Mouse (Mus musculus) midbrain, embryonic 11.5 days (tissue): ENCODE measurements around the gene Pik3r2. TPM values are rescaled to one million over a fixed set of nuclear protein-coding genes. Genes with fewer than 3 reads are reported as not detected.
A peak's percentile ranks its signal among the peaks of the same experiment; 100 is the strongest.

ENCODE experiments used
- ATAC-seq: fragments of 200-750 bp; cut with Nextera tagmentation; 2 replicates; pipeline ENCODE4 v1.8.0; 2017; ENCODE audit warnings: moderate TSS enrichment, moderate library complexity; ENCODE audit not compliant: low FRiP score
- DNase-seq: peaks from one replicate; pipeline ENCODE4 v3.0.0; 2015; ENCODE audit warnings: low spot score; ENCODE audit errors: missing footprints
- H3K27ac ChIP-seq: fragments of 300-500 bp; sonication (generic); 2 replicates; pipeline ENCODE4 v1.5.1; 2014; ENCODE audit warnings: low read depth, low read length
- H3K27me3 ChIP-seq: fragments of 300-500 bp; sonication (generic); 2 replicates; pipeline ENCODE4 v1.6.1; 2014; ENCODE audit warnings: mild to moderate bottlenecking, low read length, moderate library complexity, mixed read lengths; ENCODE audit not compliant: control insufficient read depth, insufficient read depth
- H3K36me3 ChIP-seq: fragments of 300-500 bp; sonication (generic); 2 replicates; pipeline ENCODE4 v1.6.1; 2014; ENCODE audit warnings: mild to moderate bottlenecking, low read length, moderate library complexity, mixed read lengths; ENCODE audit not compliant: control insufficient read depth, insufficient read depth
- H3K4me1 ChIP-seq: fragments of 300-500 bp; sonication (generic); 2 replicates; pipeline ENCODE4 v1.6.1; 2014; ENCODE audit warnings: low read length; ENCODE audit not compliant: control insufficient read depth, insufficient read depth
- H3K4me2 ChIP-seq: fragments of 300-500 bp; sonication (generic); 2 replicates; pipeline ENCODE4 v1.6.1; 2014; ENCODE audit warnings: mild to moderate bottlenecking, moderate library complexity
- H3K4me3 ChIP-seq: fragments of 300-500 bp; sonication (generic); 2 replicates; pipeline ENCODE4 v1.5.1; 2014; ENCODE audit warnings: low read depth, low read length
- H3K9ac ChIP-seq: fragments of 300-500 bp; sonication (generic); 2 replicates; pipeline ENCODE4 v1.6.1; 2014; ENCODE audit warnings: low read length
- H3K9me3 ChIP-seq: fragments of 300-500 bp; sonication (generic); 2 replicates; pipeline ENCODE4 v1.6.1; 2016; ENCODE audit warnings: low read length; ENCODE audit not compliant: control insufficient read depth
- WGBS: fragments of 180-500 bp; shearing (Covaris S2); extraction: QIAGEN DNeasy Blood & Tissue Kit; methylation state at CpG from one replicate; pipeline ENCODE4 v1.1.7; 2014; 5-methylcytosine and 5-hydroxymethylcytosine counted together
- polyA plus RNA-seq: library from polyadenylated mRNA; unstranded; fragments of >200 nt; fragmentation: Nextera tagmentation; extraction: Ambion mirVana; gene quantifications from 2 replicates; pipeline ENCODE4 v1.2.1, GENCODE M21; 2014

The Pik3r2 gene
- polyA plus RNA-seq, 1 experiment from 2014 or later, result 30.2 TPM

DNA sequence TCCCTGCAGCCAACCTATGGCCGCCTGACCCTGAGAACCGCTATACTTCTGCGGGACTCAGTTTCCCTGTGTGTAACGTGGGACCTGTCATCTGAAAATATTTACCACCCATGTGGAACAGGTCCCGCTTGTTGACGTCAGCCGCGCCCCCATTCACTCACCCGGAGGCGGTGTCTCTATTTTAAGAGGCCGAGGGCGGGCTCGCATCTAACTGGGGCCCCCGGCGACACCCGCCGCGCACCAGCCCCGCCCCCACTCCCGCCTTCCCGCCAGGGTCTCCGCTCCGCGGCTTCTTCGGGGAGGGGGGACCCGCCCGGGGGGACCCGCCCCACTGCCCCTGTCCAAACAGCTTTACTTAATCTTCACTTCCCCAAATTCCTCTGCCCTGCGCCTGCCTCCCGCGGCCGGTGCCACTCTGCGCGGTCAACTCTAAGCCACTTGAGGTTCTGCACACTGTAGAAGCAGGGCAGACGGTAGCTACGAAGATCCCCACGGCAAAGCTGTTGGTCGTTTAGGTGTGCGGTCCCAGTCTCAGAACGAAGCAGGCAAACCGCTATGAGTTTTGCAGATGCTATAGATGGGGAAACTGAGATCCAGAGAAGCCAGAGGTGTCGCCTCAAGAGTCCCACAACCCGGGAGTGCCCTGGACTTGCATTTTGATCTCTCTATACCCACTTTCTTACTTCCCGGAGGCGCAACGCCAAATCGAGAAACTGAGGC is 27.4 kb upstream of the Pik3r2 start:
- peaks cover 6% of the 10 kb centered on the region for H3K4me1 ChIP-seq
- H3K27me3 ChIP-seq, result peaks cover 37% of the 10 kb centered on the region
- H3K9ac ChIP-seq, result no peak overlapping the region
- WGBS, result 1% methylated on average over 47 of the region's 47 CpGs
- H3K9me3 ChIP-seq, result no peaks in the 10 kb centered on the region
- ATAC-seq (no peak), DNase-seq (peak; percentile 86)
- H3K4me2 ChIP-seq, result peak overlapping the region; percentile 69
- H3K27ac ChIP-seq, result no peak overlapping the region
- no peaks in the 10 kb centered on the region for H3K36me3 ChIP-seq
- peak overlapping the region; percentile 41 for H3K4me3 ChIP-seq

DNA sequence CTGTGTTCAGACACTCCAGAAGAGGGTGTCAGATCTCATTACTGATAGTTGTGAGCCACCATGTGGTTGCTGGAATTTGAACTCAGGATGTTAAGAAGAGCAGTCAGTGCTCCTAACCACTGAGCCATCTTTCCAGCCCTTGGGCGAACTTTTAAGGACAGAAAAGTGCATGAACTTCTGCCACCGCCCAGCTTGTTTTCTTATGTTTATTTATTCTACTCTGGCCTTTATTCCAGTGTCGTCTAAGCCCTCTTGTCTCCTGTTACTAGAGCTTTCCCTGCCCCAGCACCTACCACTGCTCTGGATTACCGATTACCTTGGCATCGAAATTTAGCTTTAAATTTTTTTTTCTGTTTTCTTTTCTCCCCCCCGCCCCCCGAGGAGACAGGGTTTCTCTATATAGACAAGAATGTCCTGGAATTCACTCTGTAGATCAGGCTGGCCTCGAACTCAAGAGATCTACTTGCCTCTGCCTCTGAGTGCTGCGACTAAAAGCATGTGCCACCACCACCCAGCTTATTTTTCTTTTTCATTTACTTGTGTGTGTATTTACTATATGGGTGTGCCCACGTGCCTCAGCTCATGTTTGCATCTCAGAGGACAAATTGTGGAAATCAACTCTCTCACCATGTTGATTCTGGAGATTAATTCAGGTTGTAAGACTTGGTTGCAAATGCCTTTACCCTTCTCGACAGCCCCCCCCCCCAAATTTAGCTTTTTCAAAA is 26.4 kb upstream of the Pik3r2 start:
- Histone ChIP-seq H3K36me3 (no peaks in the 10 kb centered on the region), H3K9me3 (no peaks in the 10 kb centered on the region), H3K27ac (no peak overlapping the region), H3K4me1 (peaks cover 8% of the 10 kb centered on the region), H3K4me3 (no peak overlapping the region), H3K4me2 (no peak overlapping the region), H3K9ac (no peak overlapping the region), H3K27me3 (peaks cover 46% of the 10 kb centered on the region)
- ATAC-seq (no peak), DNase-seq (peak; percentile 82)
- WGBS, result 70% methylated on average over 11 of the region's 11 CpGs

DNA sequence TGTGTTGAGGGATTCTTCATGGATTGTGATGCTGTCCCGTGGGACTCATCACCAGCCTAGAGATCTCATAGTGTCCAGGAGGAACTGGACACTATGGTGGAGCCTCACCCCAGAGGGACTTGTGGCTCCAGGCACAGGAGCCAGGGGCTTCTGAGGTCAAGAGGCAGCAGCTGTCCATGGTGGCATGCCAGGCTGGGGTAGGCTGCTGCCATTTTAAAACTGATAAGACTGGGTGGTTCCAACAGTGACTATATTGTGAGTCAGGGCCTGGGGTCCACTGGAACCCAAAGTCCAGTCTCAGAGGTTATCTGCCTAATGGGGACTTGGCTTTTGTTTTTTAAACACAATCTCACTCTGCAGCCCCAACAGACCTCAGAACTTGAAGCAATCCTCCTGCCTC is 25.3 kb upstream of the Pik3r2 start:
- WGBS, result 93% methylated on average over 1 of the region's 1 CpGs
- Histone ChIP-seq H3K9me3 (no peaks in the 10 kb centered on the region), H3K36me3 (no peaks in the 10 kb centered on the region), H3K4me1 (peaks cover 11% of the 10 kb centered on the region), H3K27me3 (peaks cover 52% of the 10 kb centered on the region), H3K4me3 (no peak overlapping the region), H3K4me2 (no peak overlapping the region), H3K27ac (no peak overlapping the region), H3K9ac (no peak overlapping the region)
- DNase-seq (peak; percentile 81), ATAC-seq (no peak)

DNA sequence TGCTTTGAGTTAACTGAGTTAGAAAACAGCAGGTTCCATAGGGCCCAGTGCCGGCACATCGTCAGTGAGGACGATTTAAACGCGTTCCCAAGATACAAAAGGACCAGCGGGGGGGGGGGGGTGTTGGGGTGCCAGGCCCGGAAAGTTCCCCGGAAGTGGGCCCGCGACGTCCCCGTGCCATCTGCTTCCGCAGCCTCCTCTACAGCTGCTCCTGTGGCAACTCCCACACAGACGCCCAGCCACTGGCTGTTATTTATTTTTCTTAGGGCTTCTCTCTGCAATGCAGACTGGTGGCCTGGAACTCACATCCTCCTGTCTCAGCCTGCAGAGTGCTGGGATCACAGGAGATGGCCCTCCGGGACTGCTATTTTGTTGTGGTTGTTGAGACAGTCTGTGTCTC is 24.6 kb upstream of the Pik3r2 start:
- DNase-seq (peak; percentile 81), ATAC-seq (no peak)
- H3K4me1 ChIP-seq, result peaks cover 15% of the 10 kb centered on the region
- H3K27ac ChIP-seq, result no peak overlapping the region
- H3K4me2 ChIP-seq, result no peak overlapping the region
- H3K27me3 ChIP-seq, result peaks cover 52% of the 10 kb centered on the region
- H3K4me3 ChIP-seq, result no peak overlapping the region
- H3K36me3 ChIP-seq, result no peaks in the 10 kb centered on the region
- H3K9me3 ChIP-seq, result no peaks in the 10 kb centered on the region
- H3K9ac ChIP-seq, result no peak overlapping the region
- 30% methylated on average over 15 of the region's 15 CpGs for WGBS

DNA sequence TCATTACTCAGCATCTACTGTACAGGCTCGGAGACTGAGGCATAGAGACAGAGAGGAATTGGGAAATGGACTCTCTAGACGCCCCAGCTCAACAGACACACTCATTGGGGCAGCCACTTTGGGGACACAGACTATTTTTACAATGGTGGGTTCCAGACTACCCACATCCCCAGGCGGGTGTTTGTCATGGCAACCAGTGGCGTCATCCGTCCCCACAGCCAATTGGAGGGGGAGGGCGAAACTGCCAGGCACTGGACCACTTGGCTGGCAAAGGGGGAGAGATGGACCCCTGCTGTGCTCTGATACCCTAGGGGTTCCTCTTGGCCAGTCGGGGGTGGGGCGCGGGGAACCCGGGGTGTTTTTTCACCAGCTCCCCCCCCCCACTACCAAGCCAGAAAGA is 24.1 kb upstream of the Pik3r2 start:
- DNase-seq (no peak), ATAC-seq (no peak)
- Histone ChIP-seq H3K9ac (no peak overlapping the region), H3K27me3 (peaks cover 49% of the 10 kb centered on the region), H3K4me3 (no peak overlapping the region), H3K4me2 (no peak overlapping the region), H3K9me3 (no peaks in the 10 kb centered on the region), H3K36me3 (no peaks in the 10 kb centered on the region), H3K27ac (no peak overlapping the region), H3K4me1 (peaks cover 15% of the 10 kb centered on the region)
- 47% methylated on average over 10 of the region's 10 CpGs for WGBS

DNA sequence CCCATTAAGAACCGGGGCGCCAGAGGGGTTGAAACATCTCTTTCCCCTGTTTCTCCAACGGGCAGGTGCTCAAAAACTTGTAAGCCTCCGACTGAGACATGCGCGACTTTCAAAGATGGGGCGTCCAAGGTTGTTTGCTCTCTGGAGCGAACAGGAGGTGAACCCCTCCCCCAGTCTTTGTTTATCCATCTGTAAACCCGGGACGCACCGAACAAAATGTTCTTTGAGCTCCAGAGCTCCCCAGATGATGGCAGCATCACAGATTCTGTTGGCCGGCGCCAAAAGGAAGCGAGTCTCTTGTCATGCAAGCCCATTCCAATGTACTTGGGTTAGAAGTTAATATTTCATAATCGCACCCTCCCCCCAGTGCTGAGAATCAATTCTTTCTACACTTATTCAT is 21.8 kb upstream of the Pik3r2 start:
- 15% methylated on average over 15 of the region's 15 CpGs for WGBS
- Histone ChIP-seq H3K4me2 (peak overlapping the region; percentile 82), H3K4me1 (peaks cover 9% of the 10 kb centered on the region), H3K27ac (no peak overlapping the region), H3K9ac (no peak overlapping the region), H3K9me3 (no peaks in the 10 kb centered on the region), H3K4me3 (peak overlapping the region; percentile 47; the same call in 1 of the 2 replicates), H3K36me3 (no peaks in the 10 kb centered on the region), H3K27me3 (peaks cover 32% of the 10 kb centered on the region)
- DNase-seq (no peak), ATAC-seq (no peak)

DNA sequence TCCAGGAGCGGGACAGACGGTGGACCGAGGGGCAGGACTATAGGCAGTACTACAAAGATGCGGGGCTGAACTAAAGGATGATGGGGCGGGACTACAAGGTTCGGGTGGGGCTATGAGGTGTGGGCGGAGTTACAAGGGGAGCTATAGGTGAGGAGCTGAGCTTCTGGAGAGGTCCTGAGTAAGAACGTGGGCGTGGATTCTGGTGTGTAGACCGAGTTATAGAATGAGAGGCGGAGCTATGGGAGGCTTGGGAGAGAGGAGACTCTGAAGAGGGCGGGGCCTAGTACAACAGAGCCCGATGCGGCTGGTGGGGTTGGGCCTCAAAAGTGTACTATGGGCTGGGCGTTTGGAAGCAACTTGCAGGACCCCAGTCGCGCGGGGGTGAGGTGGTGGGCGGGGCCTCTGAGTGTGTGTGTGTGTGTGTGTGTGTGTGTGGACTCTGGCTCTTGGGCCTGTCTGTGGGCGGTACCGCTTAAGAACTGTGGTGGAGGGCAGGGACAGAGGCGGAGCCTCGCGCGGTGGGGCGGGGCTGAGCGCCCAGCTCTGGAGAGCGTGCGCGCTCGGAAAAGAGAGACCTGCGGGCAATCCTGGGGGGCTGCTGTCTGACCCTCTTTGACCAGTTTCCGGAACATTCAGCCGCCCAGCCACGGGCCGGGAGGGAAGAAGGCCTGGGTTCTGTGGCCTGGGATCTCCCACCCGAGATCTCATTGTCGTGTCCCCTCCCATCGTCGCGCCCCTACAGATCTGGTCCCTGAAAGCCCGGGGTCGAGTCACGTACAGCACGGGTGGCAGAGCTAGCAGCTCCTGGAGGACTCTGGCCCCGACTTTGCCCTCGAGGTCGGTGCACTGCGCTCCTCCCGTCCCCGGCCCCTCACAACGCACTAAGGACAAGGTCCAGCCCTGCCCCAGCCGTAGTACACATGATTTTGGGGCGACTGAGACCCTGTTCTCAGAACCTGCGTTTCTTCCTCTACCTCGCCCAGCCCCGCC is 20.9 kb upstream of the Pik3r2 start:
- peaks cover 18% of the 10 kb centered on the region for H3K4me1 ChIP-seq
- no peaks in the 10 kb centered on the region for H3K36me3 ChIP-seq
- DNase-seq, result peak; percentile 99
- H3K27me3 ChIP-seq, result peaks cover 28% of the 10 kb centered on the region
- no peak overlapping the region for H3K27ac ChIP-seq
- H3K9me3 ChIP-seq, result no peaks in the 10 kb centered on the region
- H3K4me2 ChIP-seq, result peak overlapping the region; percentile 82
- peak; percentile 84 for ATAC-seq
- H3K4me3 ChIP-seq, result peak overlapping the region; percentile 47
- H3K9ac ChIP-seq, result peak overlapping the region; percentile 60
- WGBS, result under 1% methylated on average over 56 of the region's 57 CpGs

DNA sequence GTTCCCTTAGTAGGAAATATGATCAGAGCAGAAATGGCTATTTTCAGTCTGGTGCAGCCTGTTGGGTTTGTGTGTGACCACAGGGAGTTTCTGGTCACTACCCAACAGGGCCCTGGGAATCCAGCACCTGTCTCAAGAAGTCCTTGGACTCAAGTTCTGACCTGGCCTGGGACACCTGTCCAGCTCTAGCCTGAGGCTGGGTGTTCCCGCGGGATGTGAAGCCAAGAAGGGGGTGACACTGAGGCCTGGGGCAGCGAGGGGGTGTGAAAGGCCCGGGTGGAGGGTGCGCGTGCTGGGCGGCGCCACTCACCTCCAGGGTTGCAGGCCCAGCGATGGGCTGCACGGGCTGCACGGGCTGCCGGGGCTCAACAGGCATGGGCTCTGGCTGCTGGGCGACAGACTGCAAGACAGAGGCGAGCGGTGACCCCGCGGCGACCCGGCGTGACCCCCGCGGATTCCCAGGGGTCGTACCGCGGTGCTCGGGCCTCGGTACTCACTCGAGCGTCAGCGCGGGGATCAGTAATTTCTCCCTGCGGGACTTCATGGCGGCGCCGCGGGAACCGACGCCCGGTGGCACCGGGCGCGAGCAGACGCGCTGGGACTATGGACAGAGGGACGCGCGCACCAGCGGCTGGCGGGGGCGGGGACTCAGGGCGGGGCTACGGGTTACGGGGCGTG is 20.0 kb upstream of the Pik3r2 start:
- peak; percentile 5 for ATAC-seq

More for the DNA sequence above, 20.0 kb upstream of the Pik3r2 start:
- Histone ChIP-seq H3K9ac (peak overlapping the region; percentile 60), H3K4me3 (peak overlapping the region; percentile 47), H3K36me3 (no peaks in the 10 kb centered on the region), H3K4me2 (peak overlapping the region; percentile 82), H3K4me1 (peaks cover 20% of the 10 kb centered on the region), H3K27me3 (peaks cover 28% of the 10 kb centered on the region), H3K27ac (no peak overlapping the region), H3K9me3 (no peaks in the 10 kb centered on the region)
- under 1% methylated on average over 48 of the region's 54 CpGs for WGBS
- no peak for DNase-seq
